Mouse (Mus musculus): ENCODE measurements around the gene Larp4. TPM values are rescaled to one million over a fixed set of nuclear protein-coding genes. Genes with fewer than 3 reads are reported as not detected.
"Not testable (repeated sequence)": the region's sequence is repeated elsewhere in the genome, so short reads cannot be mapped to it uniquely, and the experiment has no call there.

Larp4 gene
- 38.0 and 40.7 TPM in 2 replicates for polyA plus RNA-seq (2016; fragmentation: Nextera tagmentation; extraction: Ambion mirVana)

DNA sequence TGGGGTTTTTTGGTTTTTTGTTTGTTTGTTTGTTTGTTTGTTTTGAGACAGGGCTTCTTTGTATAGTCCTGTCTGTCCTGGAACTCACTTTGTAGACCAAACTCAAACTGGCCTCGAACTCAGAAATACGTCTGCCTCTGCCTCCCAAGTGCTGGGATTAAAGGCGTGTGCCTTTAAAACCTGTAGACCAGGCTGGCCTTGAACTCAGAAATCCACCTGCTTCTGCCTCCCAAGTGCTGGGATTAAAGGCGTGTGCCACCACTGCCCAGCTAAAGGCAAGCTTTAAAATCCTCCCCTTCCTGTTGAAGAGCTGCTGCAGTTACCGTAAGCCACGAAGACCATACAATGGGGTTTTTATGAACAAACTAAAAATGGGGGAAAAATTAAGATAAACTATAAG, at the start of gene Larp4:
Larp4 (plus strand) TSS at position 301 of the 400 bp plus-strand sequence.
- H3K4me1 ChIP-seq = peaks cover 11% of the 10 kb centered on the region
- WGBS = 85% methylated on average over 6 of the region's 6 CpGs
- H3K27me3 ChIP-seq (replicated peaks; ENCODE audit: low read depth, poor library complexity, severe bottlenecking); H3K36me3 ChIP-seq (replicated peaks); DNase-seq (ENCODE audit: low spot score); H3K9me3 ChIP-seq; H3K4me3 ChIP-seq; H3K27ac ChIP-seq (replicated peaks): not testable (repeated sequence)

- no peak for DNase-seq (ENCODE audit: low spot score)
- no peak overlapping the region for H3K27ac ChIP-seq (replicated peaks)
- WGBS = 83% methylated on average over 8 of the region's 8 CpGs
- H3K27me3 ChIP-seq (replicated peaks; ENCODE audit: low read depth, poor library complexity, severe bottlenecking) = no peaks in the 10 kb centered on the region
- peaks cover 3% of the 10 kb centered on the region; the same call in 1 of the 2 replicates for H3K4me1 ChIP-seq
- no peak overlapping the region for H3K4me3 ChIP-seq
- no peaks in the 10 kb centered on the region for H3K9me3 ChIP-seq
- H3K36me3 ChIP-seq (replicated peaks) = no peaks in the 10 kb centered on the region
These were observed 38.6 kb upstream of the Larp4 start for GRCm38 (mm10) chr15:99931231-99931630.

- no peak overlapping the region for H3K27ac ChIP-seq (replicated peaks)
- WGBS = 57% methylated on average over 1 of the region's 1 CpGs
- no peaks in the 10 kb centered on the region for H3K36me3 ChIP-seq (replicated peaks)
- DNase-seq (ENCODE audit: low spot score) = no peak
- H3K4me3 ChIP-seq = no peak overlapping the region
- no peaks in the 10 kb centered on the region for H3K27me3 ChIP-seq (replicated peaks; ENCODE audit: low read depth, poor library complexity, severe bottlenecking)
- H3K9me3 ChIP-seq = no peaks in the 10 kb centered on the region
- no peaks in the 10 kb centered on the region for H3K4me1 ChIP-seq
These were observed 35.4 kb upstream of the Larp4 start for GRCm38 (mm10) chr15:99934501-99934900.

- Histone ChIP-seq H3K27ac (replicated peaks) (no peak overlapping the region), H3K4me3 (no peak overlapping the region), H3K4me1 (0 out of 2 replicates have a peak, but pooled peaks cover 8% of the 10 kb centered on the region), H3K27me3 (replicated peaks; ENCODE audit: low read depth, poor library complexity, severe bottlenecking) (no peaks in the 10 kb centered on the region), H3K9me3 (no peaks in the 10 kb centered on the region), H3K36me3 (replicated peaks) (no peaks in the 10 kb centered on the region)
- WGBS = 90% methylated on average over 3 of the region's 3 CpGs
- no peak for DNase-seq (ENCODE audit: low spot score)
These were observed 33.2 kb upstream of the Larp4 start for GRCm38 (mm10) chr15:99936659-99937058.

- DNase-seq (ENCODE audit: low spot score) = no peak
- Histone ChIP-seq H3K36me3 (replicated peaks) (no peaks in the 10 kb centered on the region), H3K4me1 (0 out of 2 replicates have a peak, but pooled peaks cover 10% of the 10 kb centered on the region), H3K4me3 (no peak overlapping the region), H3K27ac (replicated peaks) (no peak overlapping the region), H3K27me3 (replicated peaks; ENCODE audit: low read depth, poor library complexity, severe bottlenecking) (no peaks in the 10 kb centered on the region), H3K9me3 (no peaks in the 10 kb centered on the region)
- WGBS = 81% methylated on average over 8 of the region's 8 CpGs
These were observed 32.0 kb upstream of the Larp4 start for GRCm38 (mm10) chr15:99937841-99938240.

DNA sequence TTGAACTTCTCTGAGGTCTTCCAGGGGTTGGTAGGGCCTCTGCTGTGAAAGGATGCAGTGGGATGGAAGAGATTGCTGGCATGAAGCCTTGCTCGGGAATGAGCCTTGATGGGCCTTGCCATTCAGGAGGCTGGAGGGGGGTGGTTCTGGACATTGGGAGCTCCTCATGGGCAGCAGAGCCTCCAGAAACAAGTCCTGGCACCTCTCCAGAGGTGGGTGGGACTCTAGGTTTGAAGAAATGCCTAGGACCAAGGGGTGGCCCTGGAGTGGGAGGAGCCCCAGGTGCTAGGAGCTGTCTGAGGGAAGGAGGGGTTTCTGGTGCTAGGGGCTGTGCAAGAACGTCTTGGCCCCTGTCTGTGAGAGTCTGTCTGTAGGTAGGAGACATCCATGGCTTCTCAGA, 29.4 kb upstream of the Larp4 start:
- H3K27me3 ChIP-seq (replicated peaks; ENCODE audit: low read depth, poor library complexity, severe bottlenecking) = no peaks in the 10 kb centered on the region
- no peak overlapping the region for H3K27ac ChIP-seq (replicated peaks)
- no peak for DNase-seq (ENCODE audit: low spot score)
- H3K9me3 ChIP-seq = peaks cover 9% of the 10 kb centered on the region
- H3K4me3 ChIP-seq = no peak overlapping the region
- H3K4me1 ChIP-seq = 0 out of 2 replicates have a peak, but pooled peaks cover 10% of the 10 kb centered on the region
- peaks cover 5% of the 10 kb centered on the region; the same call in 1 of the 2 replicates for H3K36me3 ChIP-seq (replicated peaks)
- 47% methylated on average over 2 of the region's 2 CpGs for WGBS

GRCm38 (mm10) chr15:99940970-99941630, 28.8 kb upstream of the Larp4 start:
- Histone ChIP-seq H3K36me3 (replicated peaks) (peaks cover 5% of the 10 kb centered on the region; the same call in 1 of the 2 replicates), H3K4me1 (0 out of 2 replicates have a peak, but pooled peaks cover 10% of the 10 kb centered on the region), H3K27ac (replicated peaks) (no peak overlapping the region), H3K4me3 (no peak overlapping the region), H3K27me3 (replicated peaks; ENCODE audit: low read depth, poor library complexity, severe bottlenecking) (no peaks in the 10 kb centered on the region), H3K9me3 (peaks cover 9% of the 10 kb centered on the region)
- no peak for DNase-seq (ENCODE audit: low spot score)
- 58% methylated on average over 4 of the region's 4 CpGs for WGBS

DNA sequence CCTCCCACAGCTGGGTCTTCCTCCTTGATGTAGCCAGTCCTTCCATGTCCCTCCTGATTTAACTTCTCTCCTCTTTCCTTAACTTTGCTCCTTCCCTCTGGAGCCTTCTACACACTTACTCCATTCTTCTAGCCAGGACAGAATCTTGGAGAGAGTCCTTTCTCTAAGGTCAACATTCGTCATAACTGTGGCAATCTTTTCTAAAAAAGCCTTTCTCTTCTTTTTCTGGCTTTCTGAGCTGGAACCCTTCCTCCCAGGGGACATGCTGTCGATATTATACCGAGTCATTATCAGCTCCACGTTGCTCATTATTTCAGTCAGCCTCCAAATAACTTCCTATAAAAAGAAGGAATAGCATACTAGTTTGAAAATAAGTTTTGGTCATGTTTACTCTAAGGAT, 14.5 kb upstream of the Larp4 start:
- WGBS = 81% methylated on average over 4 of the region's 4 CpGs

DNA sequence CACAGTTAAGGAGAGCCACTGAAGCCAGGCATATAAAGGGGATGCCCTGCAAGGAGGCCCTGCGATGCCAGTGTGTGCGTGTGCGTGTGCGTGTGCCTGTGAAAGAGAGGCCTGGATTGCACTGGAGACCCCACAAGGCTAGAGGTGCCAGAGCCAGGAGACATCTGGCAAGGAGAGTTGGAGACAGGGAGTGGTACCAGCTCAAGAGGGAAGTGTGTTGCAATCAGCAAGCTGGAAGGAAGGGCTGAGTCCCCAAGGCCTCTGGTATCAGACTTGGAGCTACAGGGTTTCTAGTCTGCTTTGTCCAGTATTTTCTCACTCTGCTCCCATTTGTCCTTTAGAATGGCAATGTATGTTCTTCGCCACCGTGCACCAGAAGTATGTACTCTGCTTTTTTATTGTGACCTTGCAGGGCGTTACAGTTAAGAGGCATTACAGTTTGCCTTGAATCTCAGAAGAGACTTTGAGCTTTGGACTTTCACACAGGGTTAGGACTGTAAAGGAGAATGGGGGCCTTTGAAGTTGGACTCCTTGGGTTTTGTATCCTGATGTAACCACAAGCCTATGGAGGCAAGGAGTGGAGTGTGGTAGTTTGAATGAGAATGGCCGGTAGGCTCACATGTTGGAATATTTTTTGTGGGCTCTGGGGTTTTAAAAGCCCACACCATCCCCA, 4.6 kb upstream of the Larp4 start:
- DNase-seq (ENCODE audit: low spot score) = no peak
- Histone ChIP-seq H3K9me3 (no peaks in the 10 kb centered on the region), H3K4me3 (no peak overlapping the region), H3K36me3 (replicated peaks) (no peaks in the 10 kb centered on the region), H3K4me1 (no peaks in the 10 kb centered on the region), H3K27me3 (replicated peaks; ENCODE audit: low read depth, poor library complexity, severe bottlenecking) (no peaks in the 10 kb centered on the region), H3K27ac (replicated peaks) (no peak overlapping the region)
- 91% methylated on average over 8 of the region's 8 CpGs for whole genome bisulfite sequencing

More for the DNA sequence above, 14.5 kb upstream of the Larp4 start:
- no peak for DNase-seq (ENCODE audit: low spot score)
- no peak overlapping the region for H3K27ac ChIP-seq (replicated peaks)
- no peaks in the 10 kb centered on the region for H3K36me3 ChIP-seq (replicated peaks)
- H3K4me1 ChIP-seq = no peaks in the 10 kb centered on the region
- no peaks in the 10 kb centered on the region for H3K27me3 ChIP-seq (replicated peaks; ENCODE audit: low read depth, poor library complexity, severe bottlenecking)
- H3K9me3 ChIP-seq = no peaks in the 10 kb centered on the region
- H3K4me3 ChIP-seq = no peak overlapping the region

DNA sequence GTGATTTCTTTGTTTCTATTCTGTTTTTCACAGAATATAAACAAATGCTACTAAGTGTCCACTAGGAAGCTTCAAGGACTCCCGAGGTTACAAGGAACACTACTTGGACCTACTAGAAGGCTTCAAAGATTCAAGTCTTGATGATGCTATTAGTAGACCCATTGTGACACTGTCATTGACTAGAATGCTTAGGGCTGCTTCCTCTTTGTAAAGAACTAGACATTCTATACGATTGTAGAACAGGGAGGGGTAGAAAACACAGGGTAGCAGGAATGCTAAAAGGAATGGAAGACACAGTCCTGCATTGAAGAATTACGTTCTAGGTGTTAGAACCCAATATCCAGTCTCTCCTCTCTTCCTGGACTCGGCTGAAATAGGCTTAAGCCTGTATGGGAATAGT, 2.9 kb upstream of the Larp4 start, which contains the start of gene Fam186a:
Fam186a (minus strand) TSS at position 101 of the 400 bp plus-strand sequence.
- Histone ChIP-seq H3K9me3 (no peaks in the 10 kb centered on the region), H3K27ac (replicated peaks) (no peak within 1 kb of the TSS), H3K4me1 (no peaks in the 10 kb centered on the region), H3K36me3 (replicated peaks) (no peaks in the 10 kb centered on the region), H3K4me3 (no peak within 1 kb of the TSS), H3K27me3 (replicated peaks; ENCODE audit: low read depth, poor library complexity, severe bottlenecking) (no peaks in the 10 kb centered on the region)
- whole genome bisulfite sequencing = 82% methylated on average over 4 of the region's 4 CpGs
- DNase-seq (ENCODE audit: low spot score) = no peak

DNA sequence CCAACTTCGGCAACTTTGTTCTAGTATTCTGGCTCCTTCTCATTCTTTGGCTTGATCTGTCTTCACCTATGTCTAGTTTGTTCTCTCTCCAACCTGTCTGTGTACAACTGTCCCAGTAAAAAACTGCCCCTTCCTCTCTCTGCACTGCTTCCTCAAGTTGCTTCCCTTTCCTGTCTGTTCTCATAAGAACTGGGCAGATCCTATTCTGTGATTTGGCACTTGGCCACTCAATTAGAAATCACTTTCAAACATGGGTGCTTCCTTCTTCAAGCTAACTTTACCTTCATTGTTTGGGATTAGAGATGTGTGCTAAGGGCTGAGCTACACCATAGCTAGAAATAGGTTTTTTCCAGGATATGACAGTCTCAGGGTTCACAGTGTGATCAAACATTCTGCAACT, 741 bp downstream of the Larp4 start:
- H3K4me3 ChIP-seq = no peak overlapping the region
- WGBS = 96% methylated on average over 1 of the region's 1 CpGs
- DNase-seq (ENCODE audit: low spot score) = no peak

GRCm38 (mm10) chr15:99972361-99972988, 2.6 kb downstream of the Larp4 start:
- Histone ChIP-seq H3K4me1 (peaks cover 11% of the 10 kb centered on the region), H3K36me3 (replicated peaks) (no peaks in the 10 kb centered on the region), H3K9me3 (no peaks in the 10 kb centered on the region), H3K4me3 (peak overlapping the region; percentile 91), H3K27me3 (replicated peaks; ENCODE audit: low read depth, poor library complexity, severe bottlenecking) (no peaks in the 10 kb centered on the region), H3K27ac (replicated peaks) (peak overlapping the region; percentile 97)
- DNase-seq (ENCODE audit: low spot score) = peak; percentile 97
- WGBS = under 1% methylated on average over 50 of the region's 50 CpGs

More for the DNA sequence above, 741 bp downstream of the Larp4 start:
- no peaks in the 10 kb centered on the region for H3K36me3 ChIP-seq (replicated peaks)
- peaks cover 11% of the 10 kb centered on the region for H3K4me1 ChIP-seq
- no peaks in the 10 kb centered on the region for H3K27me3 ChIP-seq (replicated peaks; ENCODE audit: low read depth, poor library complexity, severe bottlenecking)
- no peak overlapping the region for H3K27ac ChIP-seq (replicated peaks)
- no peaks in the 10 kb centered on the region for H3K9me3 ChIP-seq

All from embryonic facial prominence, embryonic 10.5 days (tissue).